Mouse (Mus musculus) kidney, adult 18-20 months (tissue): ENCODE data around the gene Abcg5.

ENCODE experiments used
- DNase-seq: peaks from one replicate; pipeline ENCODE4 v3.0.0; 2021

Abcg5 gene

GRCm38 (mm10) chr17:84684284-84684683 is 1.5 kb upstream of the Abcg5 start:
- no peak for DNase-seq

- DNase-seq: no peak
Measured at GRCm38 (mm10) chr17:84681670-84682069, 1.1 kb downstream of the Abcg5 start.

GRCm38 (mm10) chr17:84677595-84677994 is 5.2 kb downstream of the Abcg5 start:
- no peak for DNase-seq

- DNase-seq: peak; percentile 30
Measured at GRCm38 (mm10) chr17:84675951-84676366, 6.9 kb downstream of the Abcg5 start, which contains the start of gene Abcg8. Gene Abcg8, plus strand, starts transcription at chr17:84676302.

GRCm38 (mm10) chr17:84675204-84675603 is 7.6 kb downstream of the Abcg5 start:
- DNase-seq: no peak

GRCm38 (mm10) chr17:84674048-84674447 is 8.8 kb downstream of the Abcg5 start:
- no peak for DNase-seq

GRCm38 (mm10) chr17:84672376-84673369 is 10.1 kb downstream of the Abcg5 start:
- peak; percentile 65 for DNase-seq

- DNase-seq: no peak
Measured at GRCm38 (mm10) chr17:84667848-84668247, 15.0 kb downstream of the Abcg5 start.

GRCm38 (mm10) chr17:84665691-84666090 is 17.1 kb downstream of the Abcg5 start:
- DNase-seq: no peak

- DNase-seq: no peak
Measured at GRCm38 (mm10) chr17:84665053-84665452, 17.8 kb downstream of the Abcg5 start.

GRCm38 (mm10) chr17:84658951-84659350 is 23.9 kb downstream of the Abcg5 start:
- DNase-seq: no peak

- no peak for DNase-seq
Measured at GRCm38 (mm10) chr17:84658195-84658594, 24.6 kb downstream of the Abcg5 start.

- no peak for DNase-seq
Measured at GRCm38 (mm10) chr17:84657782-84658181, 25.0 kb downstream of the Abcg5 start.

GRCm38 (mm10) chr17:84657422-84657732 is 25.4 kb downstream of the Abcg5 start:
- no peak for DNase-seq

GRCm38 (mm10) chr17:84656653-84657421 is 26.0 kb downstream of the Abcg5 start:
- no peak for DNase-seq

- DNase-seq: no peak
Measured at GRCm38 (mm10) chr17:84656205-84656604, 26.6 kb downstream of the Abcg5 start.

- DNase-seq: no peak
Measured at GRCm38 (mm10) chr17:84653544-84653943, 29.3 kb downstream of the Abcg5 start.

- DNase-seq: no peak
Measured at GRCm38 (mm10) chr17:84650302-84651017, 32.4 kb downstream of the Abcg5 start.

GRCm38 (mm10) chr17:84647630-84648029 is 35.2 kb downstream of the Abcg5 start:
- DNase-seq: no peak

GRCm38 (mm10) chr17:84646477-84646876 is 36.3 kb downstream of the Abcg5 start:
- no peak for DNase-seq

GRCm38 (mm10) chr17:84645894-84646293 is 36.9 kb downstream of the Abcg5 start:
- no peak for DNase-seq

- DNase-seq: no peak
Measured at GRCm38 (mm10) chr17:84645119-84645518, 37.7 kb downstream of the Abcg5 start.
